Mouse (Mus musculus) kidney, adult 2 months (tissue): ENCODE results near the gene Cd101.

Experiments used
- CTCF ChIP-seq: fragments of 200-500 bp; conservative IDR thresholded peaks from 2 replicates; pipeline ENCODE4 v1.5.1; 2011; ENCODE audit warnings: low read depth, mild to moderate bottlenecking, control low read depth, low read length, moderate library complexity, mixed read lengths; ENCODE audit not compliant: insufficient read depth, insufficient read length
- POLR2A ChIP-seq: fragments of 200-500 bp; IDR thresholded peaks from one replicate; pipeline ENCODE4 v1.6.1; 2011; ENCODE audit warnings: low read depth, low read length, control low read depth

DNA sequence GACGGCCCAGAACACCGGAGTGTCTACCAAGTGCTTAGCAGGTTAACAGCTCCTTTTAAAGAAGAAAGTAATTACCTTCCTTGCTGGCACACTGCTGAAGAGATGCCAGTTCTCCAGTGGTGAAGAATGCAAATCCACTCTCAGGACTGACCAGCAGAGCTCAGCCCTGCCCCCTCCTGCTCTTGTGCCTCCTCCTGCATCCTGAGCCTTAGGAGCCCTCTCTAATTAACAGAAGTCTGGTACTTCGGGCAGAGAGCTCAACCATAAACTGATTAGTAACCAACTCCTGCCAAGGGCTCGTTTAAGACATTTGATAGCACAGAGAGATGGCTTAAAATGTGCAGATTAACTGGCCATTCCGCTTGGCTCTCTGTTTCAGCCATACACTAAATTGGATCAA, 39.3 kb upstream of the Cd101 start:
- TF ChIP-seq CTCF (no peak), POLR2A (no peak)
